Mouse (Mus musculus): ENCODE results near the gene Hspa1l. TPM values are rescaled to one million over a fixed set of nuclear protein-coding genes. Genes with fewer than 3 reads are reported as not detected.
A peak's percentile ranks its signal among the peaks of the same experiment; 100 is the strongest.
"Not testable (repeated sequence)": the region's sequence is repeated elsewhere in the genome, so short reads cannot be mapped to it uniquely, and the experiment has no call there.

Gene Hspa1l
- 0.38 and 0.57 TPM in 2 replicates for polyA plus RNA-seq (2015; fragmentation: Nextera tagmentation; extraction: Ambion mirVana)

GRCm38 (mm10) chr17:34972069-34972749, at the start of gene Hspa1l, which contains the start of gene Hspa1a:
Gene Hspa1l, plus strand, starts transcription at chr17:34972703.
Gene Hspa1a, minus strand, starts transcription at chr17:34972156.
- H3K27me3 ChIP-seq (replicated peaks; ENCODE audit: control insufficient read depth, insufficient read depth, low read length): peaks cover 17% of the 10 kb centered on the region
- peak; percentile 96 for ATAC-seq
- H3K9ac ChIP-seq (ENCODE audit: low read depth, low read length): peak within 1 kb of the TSS; percentile 48
- peak within 1 kb of the TSS; percentile 71 for H3K4me2 ChIP-seq (ENCODE audit: low read depth, low read length)
- H3K36me3 ChIP-seq (ENCODE audit: control insufficient read depth, insufficient read depth, low read length); H3K9me3 ChIP-seq (ENCODE audit: control insufficient read depth, low read length); H3K4me1 ChIP-seq (ENCODE audit: control insufficient read depth, insufficient read depth, low read length): not testable (repeated sequence)
- 1% methylated on average over 28 of the region's 33 CpGs for WGBS
- peak within 1 kb of the TSS; percentile 46 for H3K4me3 ChIP-seq (ENCODE audit: low read length)
- peak within 1 kb of the TSS; percentile 52 for H3K27ac ChIP-seq (ENCODE audit: low read length)

- H3K4me1 ChIP-seq (ENCODE audit: control insufficient read depth, insufficient read depth, low read length): no peaks in the 10 kb centered on the region
- no peaks in the 10 kb centered on the region for H3K9me3 ChIP-seq (ENCODE audit: control insufficient read depth, low read length)
- ATAC-seq: 0 out of 2 replicates have a peak, but pooled peaks have one; percentile 21
- no peak overlapping the region for H3K9ac ChIP-seq (ENCODE audit: low read depth, low read length)
- H3K27me3 ChIP-seq (replicated peaks; ENCODE audit: control insufficient read depth, insufficient read depth, low read length): no peaks in the 10 kb centered on the region
- H3K36me3 ChIP-seq (ENCODE audit: control insufficient read depth, insufficient read depth, low read length): no peaks in the 10 kb centered on the region
- no peak overlapping the region for H3K4me2 ChIP-seq (ENCODE audit: low read depth, low read length)
- 38% methylated on average over 6 of the region's 6 CpGs for WGBS
- H3K4me3 ChIP-seq (ENCODE audit: low read length): no peak overlapping the region
- no peak overlapping the region for H3K27ac ChIP-seq (ENCODE audit: low read length)
These were observed 49.6 kb upstream of the Hspa1l start for GRCm38 (mm10) chr17:34922939-34923338.

- H3K4me1 ChIP-seq (ENCODE audit: control insufficient read depth, insufficient read depth, low read length): no peaks in the 10 kb centered on the region
- H3K9ac ChIP-seq (ENCODE audit: low read depth, low read length): no peak overlapping the region
- H3K27ac ChIP-seq (ENCODE audit: low read length): no peak overlapping the region
- H3K4me2 ChIP-seq (ENCODE audit: low read depth, low read length): no peak overlapping the region
- WGBS: 73% methylated on average over 5 of the region's 5 CpGs
- H3K27me3 ChIP-seq (replicated peaks; ENCODE audit: control insufficient read depth, insufficient read depth, low read length): no peaks in the 10 kb centered on the region
- H3K36me3 ChIP-seq (ENCODE audit: control insufficient read depth, insufficient read depth, low read length): no peaks in the 10 kb centered on the region
- H3K9me3 ChIP-seq (ENCODE audit: control insufficient read depth, low read length): no peaks in the 10 kb centered on the region
- no peak overlapping the region for H3K4me3 ChIP-seq (ENCODE audit: low read length)
- ATAC-seq: no peak
These were observed 48.2 kb upstream of the Hspa1l start for GRCm38 (mm10) chr17:34924258-34924657.

GRCm38 (mm10) chr17:34927306-34928019, 45.0 kb upstream of the Hspa1l start:
- no peaks in the 10 kb centered on the region for H3K27me3 ChIP-seq (replicated peaks; ENCODE audit: control insufficient read depth, insufficient read depth, low read length)
- no peaks in the 10 kb centered on the region for H3K9me3 ChIP-seq (ENCODE audit: control insufficient read depth, low read length)
- H3K4me2 ChIP-seq (ENCODE audit: low read depth, low read length): no peak overlapping the region
- no peak overlapping the region for H3K4me3 ChIP-seq (ENCODE audit: low read length)
- no peak overlapping the region for H3K9ac ChIP-seq (ENCODE audit: low read depth, low read length)
- no peaks in the 10 kb centered on the region; the same call in 1 of the 2 replicates for H3K36me3 ChIP-seq (ENCODE audit: control insufficient read depth, insufficient read depth, low read length)
- peaks cover 7% of the 10 kb centered on the region for H3K4me1 ChIP-seq (ENCODE audit: control insufficient read depth, insufficient read depth, low read length)
- ATAC-seq: no peak
- WGBS: 84% methylated on average over 18 of the region's 18 CpGs
- no peak overlapping the region for H3K27ac ChIP-seq (ENCODE audit: low read length)

- peaks cover 5% of the 10 kb centered on the region; the same call in 1 of the 2 replicates for H3K36me3 ChIP-seq (ENCODE audit: control insufficient read depth, insufficient read depth, low read length)
- no peak overlapping the region for H3K9ac ChIP-seq (ENCODE audit: low read depth, low read length)
- H3K9me3 ChIP-seq (ENCODE audit: control insufficient read depth, low read length): no peaks in the 10 kb centered on the region
- no peak overlapping the region for H3K27ac ChIP-seq (ENCODE audit: low read length)
- no peak for ATAC-seq
- no peak overlapping the region for H3K4me3 ChIP-seq (ENCODE audit: low read length)
- no peaks in the 10 kb centered on the region for H3K27me3 ChIP-seq (replicated peaks; ENCODE audit: control insufficient read depth, insufficient read depth, low read length)
- WGBS: 50% methylated on average over 4 of the region's 4 CpGs
- peaks cover 12% of the 10 kb centered on the region for H3K4me1 ChIP-seq (ENCODE audit: control insufficient read depth, insufficient read depth, low read length)
- no peak overlapping the region for H3K4me2 ChIP-seq (ENCODE audit: low read depth, low read length)
These were observed 43.7 kb upstream of the Hspa1l start for GRCm38 (mm10) chr17:34928841-34929240.

- H3K9ac ChIP-seq (ENCODE audit: low read depth, low read length): peak within 1 kb of the TSS; percentile 89
These were observed 41.3 kb upstream of the Hspa1l start, which contains the start of gene Neu1 for GRCm38 (mm10) chr17:34931061-34931734. Gene Neu1, plus strand, starts transcription at chr17:34931253.

GRCm38 (mm10) chr17:34931735-34932098, 40.8 kb upstream of the Hspa1l start:
- WGBS: 8% methylated on average over 14 of the region's 14 CpGs
- H3K4me2 ChIP-seq (ENCODE audit: low read depth, low read length): peak overlapping the region; percentile 89

More at GRCm38 (mm10) chr17:34931061-34931734, 41.3 kb upstream of the Hspa1l start, which contains the start of gene Neu1:
- peaks cover 13% of the 10 kb centered on the region for H3K36me3 ChIP-seq (ENCODE audit: control insufficient read depth, insufficient read depth, low read length)
- no peaks in the 10 kb centered on the region for H3K9me3 ChIP-seq (ENCODE audit: control insufficient read depth, low read length)
- peaks cover 18% of the 10 kb centered on the region for H3K4me1 ChIP-seq (ENCODE audit: control insufficient read depth, insufficient read depth, low read length)
- peak within 1 kb of the TSS; percentile 83 for H3K4me3 ChIP-seq (ENCODE audit: low read length)
- H3K4me2 ChIP-seq (ENCODE audit: low read depth, low read length): peak within 1 kb of the TSS; percentile 89
- WGBS: 0% methylated on average over 38 of the region's 38 CpGs
- peak; percentile 97 for ATAC-seq
- peak within 1 kb of the TSS; percentile 78 for H3K27ac ChIP-seq (ENCODE audit: low read length)
- H3K27me3 ChIP-seq (replicated peaks; ENCODE audit: control insufficient read depth, insufficient read depth, low read length): no peaks in the 10 kb centered on the region

GRCm38 (mm10) chr17:34932287-34932686, 40.2 kb upstream of the Hspa1l start:
- peak overlapping the region; percentile 83 for H3K4me3 ChIP-seq (ENCODE audit: low read length)
- H3K27me3 ChIP-seq (replicated peaks; ENCODE audit: control insufficient read depth, insufficient read depth, low read length): no peaks in the 10 kb centered on the region
- peak overlapping the region; percentile 89 for H3K9ac ChIP-seq (ENCODE audit: low read depth, low read length)
- H3K4me1 ChIP-seq (ENCODE audit: control insufficient read depth, insufficient read depth, low read length): peaks cover 18% of the 10 kb centered on the region
- ATAC-seq: no peak
- peak overlapping the region; percentile 78; the same call in 1 of the 2 replicates for H3K27ac ChIP-seq (ENCODE audit: low read length)
- H3K4me2 ChIP-seq (ENCODE audit: low read depth, low read length): peak overlapping the region; percentile 89
- no peaks in the 10 kb centered on the region for H3K9me3 ChIP-seq (ENCODE audit: control insufficient read depth, low read length)
- peaks cover 13% of the 10 kb centered on the region for H3K36me3 ChIP-seq (ENCODE audit: control insufficient read depth, insufficient read depth, low read length)
- 61% methylated on average over 8 of the region's 8 CpGs for WGBS

More at GRCm38 (mm10) chr17:34931735-34932098, 40.8 kb upstream of the Hspa1l start:
- Histone ChIP-seq H3K36me3 (ENCODE audit: control insufficient read depth, insufficient read depth, low read length) (peaks cover 13% of the 10 kb centered on the region), H3K27me3 (replicated peaks; ENCODE audit: control insufficient read depth, insufficient read depth, low read length) (no peaks in the 10 kb centered on the region), H3K4me1 (ENCODE audit: control insufficient read depth, insufficient read depth, low read length) (peaks cover 18% of the 10 kb centered on the region), H3K9me3 (ENCODE audit: control insufficient read depth, low read length) (no peaks in the 10 kb centered on the region), H3K4me3 (ENCODE audit: low read length) (peak overlapping the region; percentile 83), H3K9ac (ENCODE audit: low read depth, low read length) (peak overlapping the region; percentile 89), H3K27ac (ENCODE audit: low read length) (peak overlapping the region; percentile 78)
- ATAC-seq: peak; percentile 24

- no peaks in the 10 kb centered on the region for H3K27me3 ChIP-seq (replicated peaks; ENCODE audit: control insufficient read depth, insufficient read depth, low read length)
- H3K4me3 ChIP-seq (ENCODE audit: low read length): peak overlapping the region; percentile 15; the same call in 1 of the 2 replicates
- ATAC-seq: no peak
- H3K36me3 ChIP-seq (ENCODE audit: control insufficient read depth, insufficient read depth, low read length): peaks cover 13% of the 10 kb centered on the region
- H3K9ac ChIP-seq (ENCODE audit: low read depth, low read length): peak overlapping the region; percentile 53
- peak overlapping the region; percentile 42 for H3K4me2 ChIP-seq (ENCODE audit: low read depth, low read length)
- WGBS: 74% methylated on average over 24 of the region's 24 CpGs
- peaks cover 18% of the 10 kb centered on the region for H3K4me1 ChIP-seq (ENCODE audit: control insufficient read depth, insufficient read depth, low read length)
- no peaks in the 10 kb centered on the region for H3K9me3 ChIP-seq (ENCODE audit: control insufficient read depth, low read length)
- H3K27ac ChIP-seq (ENCODE audit: low read length): 0 out of 2 replicates have a peak overlapping the region, but pooled peaks have one; percentile 33
These were observed 38.5 kb upstream of the Hspa1l start for GRCm38 (mm10) chr17:34934031-34934430.

All from intestine, embryonic 16.5 days (tissue).